Mouse (Mus musculus) forebrain, embryonic 15.5 days (tissue): ENCODE data around the gene Rhob. TPM values are rescaled to one million over a fixed set of nuclear protein-coding genes. Genes with fewer than 3 reads are reported as not detected.

ENCODE experiments used
- ATAC-seq: fragments of 200-750 bp; cut with Nextera tagmentation; replicated peaks from 2 replicates; pipeline ENCODE4 v1.8.0; 2017; ENCODE audit warnings: mild to moderate bottlenecking, moderate TSS enrichment, moderate library complexity
- H3K27ac ChIP-seq: fragments of 300-500 bp; sonication (generic); replicated peaks from 2 replicates; pipeline ENCODE4 v1.5.1; 2015; ENCODE audit warnings: mild to moderate bottlenecking, inconsistent platforms
- H3K27me3 ChIP-seq: fragments of 300-500 bp; sonication (generic); 2 replicates; pipeline ENCODE4 v1.6.1; 2015; ENCODE audit warnings: inconsistent platforms
- H3K36me3 ChIP-seq: fragments of 300-500 bp; sonication (generic); 2 replicates; pipeline ENCODE4 v1.6.1; 2015; ENCODE audit warnings: mild to moderate bottlenecking, inconsistent platforms
- H3K4me1 ChIP-seq: fragments of 300-500 bp; sonication (generic); 2 replicates; pipeline ENCODE4 v1.6.1; 2015; ENCODE audit warnings: inconsistent platforms
- H3K4me2 ChIP-seq: fragments of 300-500 bp; sonication (generic); replicated peaks from 2 replicates; pipeline ENCODE4 v1.6.1; 2015; ENCODE audit warnings: mild to moderate bottlenecking, inconsistent platforms
- H3K4me3 ChIP-seq: fragments of 300-500 bp; sonication (generic); 2 replicates; pipeline ENCODE4 v1.5.1; 2015; ENCODE audit warnings: mild to moderate bottlenecking, inconsistent platforms
- H3K9ac ChIP-seq: fragments of 300-500 bp; sonication (generic); replicated peaks from 2 replicates; pipeline ENCODE4 v1.6.1; 2015; ENCODE audit warnings: mild to moderate bottlenecking, inconsistent platforms
- H3K9me3 ChIP-seq: fragments of 300-500 bp; sonication (generic); 2 replicates; pipeline ENCODE4 v1.6.1; 2016; ENCODE audit warnings: inconsistent platforms
- WGBS: fragments of 180-500 bp; shearing (Covaris S2); methylation state at CpG from one replicate; pipeline ENCODE4 v1.1.7; 2015; ENCODE audit warnings: mixed read lengths; 5-methylcytosine and 5-hydroxymethylcytosine counted together
- polyA plus RNA-seq: library from polyadenylated mRNA; unstranded; fragments of >200 nt; fragmentation: Nextera tagmentation; extraction: Ambion mirVana; gene quantifications from 2 replicates; pipeline ENCODE4 v1.2.1, GENCODE M21; 2015

Rhob gene
- polyA plus RNA-seq, 1 experiment from 2014 or later: 77.6 TPM

GRCm38 (mm10) chr12:8487959-8488651 is 11.7 kb downstream of the Rhob start:
- Histone ChIP-seq H3K9ac (no peak overlapping the region), H3K4me2 (no peak overlapping the region), H3K36me3 (no peaks in the 10 kb centered on the region), H3K9me3 (no peaks in the 10 kb centered on the region), H3K4me3 (no peak overlapping the region), H3K27me3 (no peaks in the 10 kb centered on the region), H3K4me1 (peaks cover 5% of the 10 kb centered on the region; the same call in 1 of the 2 replicates), H3K27ac (no peak overlapping the region)
- WGBS: 65% methylated on average over 5 of the region's 5 CpGs
- ATAC-seq: 0 out of 2 replicates have a peak, but pooled peaks have one; percentile 48

- no peak overlapping the region for H3K27ac ChIP-seq
- WGBS: 88% methylated on average over 1 of the region's 1 CpGs
- H3K4me1 ChIP-seq: peaks cover 5% of the 10 kb centered on the region; the same call in 1 of the 2 replicates
- ATAC-seq: no peak
- H3K36me3 ChIP-seq: no peaks in the 10 kb centered on the region
- no peak overlapping the region for H3K4me2 ChIP-seq
- no peaks in the 10 kb centered on the region for H3K27me3 ChIP-seq
- no peak overlapping the region for H3K9ac ChIP-seq
- no peak overlapping the region for H3K4me3 ChIP-seq
- no peaks in the 10 kb centered on the region for H3K9me3 ChIP-seq
Measured at GRCm38 (mm10) chr12:8487281-8487680, 12.5 kb downstream of the Rhob start.

GRCm38 (mm10) chr12:8485247-8485646 is 14.6 kb downstream of the Rhob start:
- no peaks in the 10 kb centered on the region for H3K27me3 ChIP-seq
- ATAC-seq: no peak

GRCm38 (mm10) chr12:8482169-8482568 is 17.6 kb downstream of the Rhob start:
- Histone ChIP-seq H3K9ac (no peak overlapping the region), H3K4me2 (no peak overlapping the region), H3K36me3 (no peaks in the 10 kb centered on the region), H3K27me3 (no peaks in the 10 kb centered on the region), H3K4me1 (no peaks in the 10 kb centered on the region), H3K27ac (no peak overlapping the region), H3K4me3 (no peak overlapping the region), H3K9me3 (no peaks in the 10 kb centered on the region)
- 69% methylated on average over 2 of the region's 2 CpGs for WGBS
- no peak for ATAC-seq

More at GRCm38 (mm10) chr12:8485247-8485646, 14.6 kb downstream of the Rhob start:
- Histone ChIP-seq H3K36me3 (no peaks in the 10 kb centered on the region), H3K27ac (no peak overlapping the region), H3K4me2 (no peak overlapping the region), H3K9me3 (no peaks in the 10 kb centered on the region), H3K4me3 (no peak overlapping the region), H3K4me1 (peaks cover 5% of the 10 kb centered on the region; the same call in 1 of the 2 replicates), H3K9ac (no peak overlapping the region)
- WGBS: 83% methylated on average over 7 of the region's 7 CpGs

- H3K9me3 ChIP-seq: no peaks in the 10 kb centered on the region
- 38% methylated on average over 6 of the region's 6 CpGs for WGBS
- H3K27me3 ChIP-seq: no peaks in the 10 kb centered on the region
- no peak overlapping the region for H3K4me2 ChIP-seq
- no peak for ATAC-seq
- H3K9ac ChIP-seq: no peak overlapping the region
- no peaks in the 10 kb centered on the region for H3K36me3 ChIP-seq
- H3K4me1 ChIP-seq: peaks cover 7% of the 10 kb centered on the region
- H3K4me3 ChIP-seq: no peak overlapping the region
- no peak overlapping the region for H3K27ac ChIP-seq
Measured at GRCm38 (mm10) chr12:8474836-8475387, 24.9 kb downstream of the Rhob start.

- peak; percentile 68 for ATAC-seq
- WGBS: 61% methylated on average over 7 of the region's 7 CpGs
- no peaks in the 10 kb centered on the region for H3K27me3 ChIP-seq
Measured at GRCm38 (mm10) chr12:8472591-8473358, 27.0 kb downstream of the Rhob start.

GRCm38 (mm10) chr12:8472051-8472450 is 27.8 kb downstream of the Rhob start:
- WGBS: 87% methylated on average over 4 of the region's 4 CpGs
- Histone ChIP-seq H3K4me1 (peaks cover 7% of the 10 kb centered on the region), H3K9ac (no peak overlapping the region), H3K27ac (no peak overlapping the region), H3K27me3 (no peaks in the 10 kb centered on the region), H3K4me2 (no peak overlapping the region), H3K36me3 (no peaks in the 10 kb centered on the region), H3K4me3 (no peak overlapping the region), H3K9me3 (no peaks in the 10 kb centered on the region)
- ATAC-seq: no peak

More at GRCm38 (mm10) chr12:8472591-8473358, 27.0 kb downstream of the Rhob start:
- no peaks in the 10 kb centered on the region for H3K9me3 ChIP-seq
- no peaks in the 10 kb centered on the region for H3K36me3 ChIP-seq
- H3K4me3 ChIP-seq: no peak overlapping the region
- H3K4me1 ChIP-seq: peaks cover 7% of the 10 kb centered on the region
- 0 out of 2 replicates have a peak overlapping the region, but pooled peaks have one; percentile 14 for H3K27ac ChIP-seq
- no peak overlapping the region for H3K9ac ChIP-seq
- H3K4me2 ChIP-seq: no peak overlapping the region

- Histone ChIP-seq H3K4me1 (peaks cover 7% of the 10 kb centered on the region), H3K4me3 (no peak overlapping the region), H3K36me3 (no peaks in the 10 kb centered on the region), H3K9me3 (no peaks in the 10 kb centered on the region), H3K4me2 (no peak overlapping the region), H3K9ac (no peak overlapping the region), H3K27ac (no peak overlapping the region), H3K27me3 (no peaks in the 10 kb centered on the region)
- ATAC-seq: no peak
- 84% methylated on average over 2 of the region's 2 CpGs for WGBS
Measured at GRCm38 (mm10) chr12:8470962-8471361, 28.8 kb downstream of the Rhob start.

- no peak for ATAC-seq
- no peaks in the 10 kb centered on the region for H3K36me3 ChIP-seq
- H3K9me3 ChIP-seq: no peaks in the 10 kb centered on the region
- H3K4me3 ChIP-seq: no peak overlapping the region
- WGBS: 96% methylated on average over 25 of the region's 25 CpGs
- H3K4me1 ChIP-seq: peaks cover 7% of the 10 kb centered on the region
- no peak overlapping the region for H3K9ac ChIP-seq
- H3K27ac ChIP-seq: no peak overlapping the region
- H3K27me3 ChIP-seq: no peaks in the 10 kb centered on the region
- no peak overlapping the region for H3K4me2 ChIP-seq
Measured at GRCm38 (mm10) chr12:8469742-8470494, 29.9 kb downstream of the Rhob start.

GRCm38 (mm10) chr12:8468221-8468865 is 31.5 kb downstream of the Rhob start:
- no peaks in the 10 kb centered on the region for H3K27me3 ChIP-seq
- no peak overlapping the region for H3K4me3 ChIP-seq
- no peak overlapping the region for H3K27ac ChIP-seq
- peaks cover 7% of the 10 kb centered on the region for H3K4me1 ChIP-seq
- no peaks in the 10 kb centered on the region for H3K36me3 ChIP-seq
- H3K9me3 ChIP-seq: no peaks in the 10 kb centered on the region
- H3K9ac ChIP-seq: no peak overlapping the region
- H3K4me2 ChIP-seq: no peak overlapping the region
- ATAC-seq: no peak

- no peak overlapping the region for H3K9ac ChIP-seq
Measured at GRCm38 (mm10) chr12:8467029-8467924, 32.5 kb downstream of the Rhob start.

More at GRCm38 (mm10) chr12:8467029-8467924, 32.5 kb downstream of the Rhob start:
- no peaks in the 10 kb centered on the region for H3K27me3 ChIP-seq
- H3K4me3 ChIP-seq: no peak overlapping the region
- no peak for ATAC-seq
- H3K27ac ChIP-seq: no peak overlapping the region
- H3K9me3 ChIP-seq: no peaks in the 10 kb centered on the region
- 63% methylated on average over 12 of the region's 12 CpGs for WGBS
- no peaks in the 10 kb centered on the region for H3K36me3 ChIP-seq
- H3K4me2 ChIP-seq: no peak overlapping the region
- no peaks in the 10 kb centered on the region for H3K4me1 ChIP-seq
